Mouse (Mus musculus) ES-Bruce4 (cell line): Measurements from ENCODE around the gene Tsg101.

Experiments
- CTCF ChIP-seq: IDR thresholded peaks from one replicate; pipeline ENCODE4 v1.8.1; 2011; ENCODE audit warnings: low read depth, low read length
- EP300 ChIP-seq: IDR thresholded peaks from 2 replicates; pipeline ENCODE4 v1.6.1; 2011; ENCODE audit warnings: low read depth, low read length; ENCODE audit not compliant: insufficient read depth
- POLR2A ChIP-seq: IDR thresholded peaks from one replicate; pipeline ENCODE4 v1.8.1; 2011; ENCODE audit warnings: low read length; ENCODE audit not compliant: insufficient read depth

DNA sequence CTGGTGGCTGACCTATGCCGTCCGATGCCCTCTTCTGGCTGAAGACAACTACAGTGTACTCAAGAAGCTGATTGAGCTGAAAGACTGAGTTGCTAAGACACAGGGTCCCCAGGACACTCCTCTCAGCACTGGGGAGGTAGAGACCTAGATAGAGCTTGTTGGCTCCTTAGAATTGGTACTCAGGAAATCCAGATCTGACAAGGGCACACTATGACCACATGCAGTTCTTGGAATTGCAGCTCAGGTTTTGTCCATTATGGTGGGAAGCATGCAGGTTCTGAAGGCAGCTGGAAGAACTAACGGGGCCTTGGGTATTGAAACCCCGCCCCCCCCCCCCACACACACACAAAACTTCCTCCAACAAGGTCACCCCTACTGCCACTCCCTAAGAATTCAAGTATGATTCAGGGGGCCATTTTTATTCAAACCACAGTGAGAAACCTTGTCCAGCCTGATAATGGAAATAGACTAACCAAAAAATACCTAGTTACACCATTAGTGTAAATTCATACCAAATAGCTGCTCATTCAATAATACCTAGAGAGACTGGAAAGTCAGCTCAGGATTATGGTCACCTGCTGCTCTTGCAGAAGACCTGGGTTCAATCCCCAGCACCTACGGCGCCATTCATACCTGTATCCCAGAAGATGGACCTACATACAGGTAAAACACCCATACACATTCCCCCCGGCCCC, 63.8 kb downstream of the Tsg101 start:
- TF ChIP-seq POLR2A (no peak), CTCF (no peak), EP300 (no peak)
